Mouse (Mus musculus): ENCODE results near the gene Ddhd1.
A peak's percentile ranks its signal among the peaks of the same experiment; 100 is the strongest.

Ddhd1 gene

DNA sequence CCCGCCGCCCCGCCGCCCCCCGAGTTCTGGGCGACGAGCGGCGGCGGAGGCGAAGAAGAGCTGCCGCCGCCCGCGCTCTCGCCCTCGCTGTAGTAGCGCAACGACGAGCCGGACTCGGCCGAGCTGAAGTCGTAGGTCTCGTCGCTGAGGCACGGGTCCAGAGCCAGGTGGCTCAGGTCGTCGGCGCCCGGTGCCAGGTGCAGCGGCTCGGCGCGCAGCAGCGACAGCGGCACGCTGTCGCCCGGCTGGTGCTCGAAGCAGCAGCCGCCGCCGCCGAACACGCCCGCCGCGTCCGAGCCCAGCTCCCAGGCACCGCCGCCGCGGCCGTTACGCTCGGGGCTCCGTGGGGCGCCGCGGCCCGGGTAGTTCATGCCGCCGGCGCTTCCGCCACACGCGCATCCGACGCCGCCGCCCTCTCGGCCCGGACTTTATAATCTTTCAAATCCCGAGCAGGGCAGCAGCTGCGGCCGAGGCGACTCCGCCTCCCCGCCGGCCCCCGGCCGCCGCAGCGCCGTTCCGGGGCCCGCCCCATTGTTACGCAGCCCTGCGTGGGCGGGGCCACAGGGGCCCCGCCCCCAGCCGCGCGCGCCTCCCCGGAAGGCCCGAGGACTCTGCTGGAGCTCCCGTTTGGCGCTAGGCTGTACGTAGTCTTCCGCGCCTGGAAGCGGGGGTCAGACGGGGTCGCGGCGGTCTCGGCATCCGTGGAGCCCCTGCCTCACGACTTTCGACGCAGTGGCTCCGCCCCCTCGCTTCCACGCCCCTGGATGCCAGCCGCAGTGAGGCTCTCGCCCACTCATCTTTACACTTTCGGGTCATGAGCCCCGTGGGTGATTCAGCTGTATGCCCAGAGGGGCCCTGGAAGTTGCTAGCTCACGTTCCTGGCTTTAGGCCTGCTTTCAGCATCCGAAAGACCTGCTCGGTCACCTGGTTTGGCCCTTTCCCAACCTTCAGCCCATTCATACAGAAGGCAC is at the start of gene Ddhd1:
Ddhd1 (minus strand) TSS at position 503 of the 971 bp plus-strand sequence.
- peak; percentile 91 for DNase-seq (ENCODE audit: extremely low spot score, low spot score)

GRCm38 (mm10) chr14:45707176-45707910 is 49.4 kb upstream of the Ddhd1 start:
- no peak for DNase-seq (ENCODE audit: extremely low spot score, low spot score)

DNA sequence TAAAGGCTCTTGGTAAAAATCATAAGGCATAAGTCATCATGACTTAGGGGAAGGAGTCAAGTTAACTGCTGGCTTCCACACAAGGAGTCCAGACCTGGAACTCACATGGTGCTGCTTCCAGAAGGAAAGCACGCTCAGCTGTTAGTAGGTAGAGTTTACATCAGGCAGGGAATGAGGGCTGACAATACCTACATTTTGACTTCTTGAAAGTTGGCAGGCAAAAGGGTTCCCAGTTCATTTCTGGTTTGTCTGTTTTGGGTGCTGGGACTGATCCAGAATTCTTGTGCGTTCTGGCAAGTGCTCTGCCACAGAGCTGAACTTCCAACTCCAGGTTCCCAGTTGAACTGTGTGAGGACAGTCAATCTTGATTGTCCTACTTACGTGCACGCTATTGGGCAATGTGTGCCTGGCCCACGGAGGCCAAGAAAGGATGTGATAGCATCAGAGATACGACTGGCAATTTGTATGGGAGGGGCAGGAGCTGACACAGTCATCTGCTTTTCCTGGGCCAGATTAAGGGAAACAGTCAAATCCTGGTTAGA is 42.2 kb upstream of the Ddhd1 start:
- no peak for DNase-seq (ENCODE audit: extremely low spot score, low spot score)

- DNase-seq (ENCODE audit: extremely low spot score, low spot score): no peak
These were observed 40.9 kb upstream of the Ddhd1 start for GRCm38 (mm10) chr14:45698867-45699266.

- no peak for DNase-seq (ENCODE audit: extremely low spot score, low spot score)
These were observed 38.2 kb upstream of the Ddhd1 start for GRCm38 (mm10) chr14:45696098-45696497.

DNA sequence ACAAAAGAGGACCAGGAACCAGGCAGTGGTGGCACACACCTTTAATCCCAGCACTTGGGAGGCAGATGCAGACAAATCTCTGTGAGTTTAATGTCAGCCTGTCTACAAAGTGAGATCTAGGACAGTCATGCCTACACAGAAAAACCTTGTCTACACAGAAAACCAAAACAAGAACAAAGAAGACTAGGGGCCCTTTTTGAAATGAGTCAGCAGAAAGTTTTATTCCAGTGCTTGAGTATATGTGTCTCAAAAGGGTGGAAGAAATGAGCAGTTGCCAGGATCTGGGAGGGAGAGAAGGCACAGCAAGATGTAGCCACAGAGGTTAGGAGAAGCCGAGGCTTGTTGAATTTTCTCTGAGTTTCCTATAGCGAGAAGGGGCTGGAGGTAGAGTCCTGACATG is 35.9 kb upstream of the Ddhd1 start:
- no peak for DNase-seq (ENCODE audit: extremely low spot score, low spot score)

- DNase-seq (ENCODE audit: extremely low spot score, low spot score): peak; percentile 72
These were observed 32.7 kb upstream of the Ddhd1 start for GRCm38 (mm10) chr14:45690520-45691246.

- no peak for DNase-seq (ENCODE audit: extremely low spot score, low spot score)
These were observed 27.4 kb upstream of the Ddhd1 start for GRCm38 (mm10) chr14:45685313-45685712.

- DNase-seq (ENCODE audit: extremely low spot score, low spot score): no peak
These were observed 18.8 kb upstream of the Ddhd1 start for GRCm38 (mm10) chr14:45676722-45677121.

DNA sequence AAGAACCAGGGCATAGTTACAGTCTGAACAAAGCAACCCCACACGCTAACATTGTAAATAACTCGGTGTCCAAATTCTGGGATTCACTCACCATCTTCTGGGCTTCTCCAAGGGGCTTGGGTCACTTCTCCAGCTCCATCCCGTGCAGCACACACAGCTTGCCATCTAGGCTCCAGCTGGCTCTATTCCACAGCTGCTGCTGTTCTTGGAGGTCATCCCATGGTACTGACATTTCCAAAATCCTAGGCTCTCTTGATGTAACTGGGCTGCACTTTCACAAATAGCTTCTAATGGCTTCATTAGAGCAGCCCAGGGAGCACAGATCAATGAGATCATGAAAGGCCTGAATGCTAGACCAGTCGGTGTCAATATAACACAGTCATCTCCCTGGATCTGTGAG is 10.4 kb upstream of the Ddhd1 start:
- DNase-seq (ENCODE audit: extremely low spot score, low spot score): no peak

- no peak for DNase-seq (ENCODE audit: extremely low spot score, low spot score)
These were observed 9.3 kb upstream of the Ddhd1 start for GRCm38 (mm10) chr14:45667231-45667630.

- no peak for DNase-seq (ENCODE audit: extremely low spot score, low spot score)
These were observed 3.6 kb upstream of the Ddhd1 start for GRCm38 (mm10) chr14:45661575-45661974.

- DNase-seq (ENCODE audit: extremely low spot score, low spot score): no peak
These were observed 2.4 kb upstream of the Ddhd1 start for GRCm38 (mm10) chr14:45660315-45660714.

GRCm38 (mm10) chr14:45656831-45657640 is 907 bp downstream of the Ddhd1 start:
- DNase-seq (ENCODE audit: extremely low spot score, low spot score): peak; percentile 82

GRCm38 (mm10) chr14:45654876-45655416 is 3.0 kb downstream of the Ddhd1 start:
- no peak for DNase-seq (ENCODE audit: extremely low spot score, low spot score)

- DNase-seq (ENCODE audit: extremely low spot score, low spot score): no peak
These were observed 4.2 kb downstream of the Ddhd1 start for GRCm38 (mm10) chr14:45653756-45654155.

DNA sequence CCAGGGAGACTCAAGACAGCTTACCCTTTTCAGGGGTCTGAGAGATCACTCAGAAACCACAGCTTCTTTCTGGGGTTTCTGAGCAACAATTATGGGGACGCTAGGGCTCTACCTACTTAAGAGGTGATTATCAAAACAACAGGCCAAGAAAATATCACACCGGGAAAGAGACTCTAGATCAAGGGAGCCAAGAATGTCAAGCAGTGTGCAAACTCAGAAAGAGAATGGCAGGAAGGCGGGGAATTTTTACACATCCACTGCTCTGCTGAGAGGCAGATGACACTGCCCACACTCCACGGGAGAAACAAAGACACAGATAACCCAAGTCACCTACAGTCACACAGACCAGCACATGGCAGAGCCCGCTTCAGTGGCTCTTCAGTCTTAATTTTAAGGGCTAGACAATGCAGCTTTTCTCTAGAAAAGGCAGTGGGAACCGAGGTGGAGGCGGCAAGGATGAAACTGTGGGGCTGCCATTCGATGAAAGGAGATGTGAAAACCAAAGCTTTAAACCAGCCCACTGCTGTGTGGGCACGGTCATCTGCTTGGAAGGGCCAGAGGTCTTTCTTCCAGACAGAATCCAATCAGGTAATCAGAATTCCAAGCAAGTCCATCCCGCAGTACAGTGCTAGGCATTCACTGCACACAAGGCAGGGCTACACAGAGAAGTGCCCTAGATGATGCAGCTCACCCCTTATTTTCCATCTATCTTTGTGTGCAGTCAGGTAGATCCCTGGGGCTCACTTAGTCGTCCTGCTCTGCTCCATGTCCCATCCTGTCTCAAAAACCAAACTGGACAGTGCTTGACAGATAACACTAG is 8.7 kb downstream of the Ddhd1 start:
- no peak for DNase-seq (ENCODE audit: extremely low spot score, low spot score)

DNA sequence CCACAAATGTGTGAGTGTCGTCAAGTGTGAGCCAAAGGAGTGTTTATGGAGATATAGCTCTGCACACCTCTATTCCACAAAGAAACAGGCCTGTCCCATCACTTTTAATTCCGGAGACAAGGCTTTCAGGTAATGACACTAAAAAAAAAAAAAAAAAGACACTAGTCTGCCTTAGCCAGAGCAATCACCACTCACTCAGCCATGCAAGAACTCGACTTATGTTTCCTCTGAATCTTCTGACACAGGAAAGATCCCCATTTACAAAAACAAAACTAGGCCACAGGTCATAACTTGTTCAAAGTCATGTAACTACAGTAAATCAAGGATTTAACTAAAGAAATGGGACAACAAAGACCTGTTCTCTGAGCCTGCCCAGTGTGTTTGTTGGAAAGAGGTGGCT is 9.8 kb downstream of the Ddhd1 start:
- no peak for DNase-seq (ENCODE audit: extremely low spot score, low spot score)

DNA sequence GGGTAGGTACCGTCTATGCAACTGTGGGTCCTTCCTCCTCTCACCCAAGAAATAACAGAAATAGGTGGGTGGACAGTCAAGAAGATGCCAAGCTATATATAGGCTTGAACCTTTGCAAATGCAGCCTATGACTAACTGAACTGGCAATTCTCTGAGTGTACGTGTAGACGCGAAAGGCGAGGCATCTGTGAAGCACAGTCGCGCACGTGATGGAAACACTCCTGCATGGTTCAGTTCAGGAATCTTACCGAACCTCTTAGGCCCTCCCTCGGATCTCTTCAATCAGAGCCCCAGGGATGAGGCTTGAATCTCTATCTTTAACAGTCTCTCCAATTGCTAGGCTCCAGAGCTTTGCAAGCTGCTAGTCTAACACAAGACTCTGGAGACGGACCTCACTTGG is 10.3 kb downstream of the Ddhd1 start:
- no peak for DNase-seq (ENCODE audit: extremely low spot score, low spot score)

Data from neural tube, embryonic 10.5 days (tissue).